Mouse (Mus musculus): ENCODE data around the gene Kpna6.

Gene Kpna6

DNA sequence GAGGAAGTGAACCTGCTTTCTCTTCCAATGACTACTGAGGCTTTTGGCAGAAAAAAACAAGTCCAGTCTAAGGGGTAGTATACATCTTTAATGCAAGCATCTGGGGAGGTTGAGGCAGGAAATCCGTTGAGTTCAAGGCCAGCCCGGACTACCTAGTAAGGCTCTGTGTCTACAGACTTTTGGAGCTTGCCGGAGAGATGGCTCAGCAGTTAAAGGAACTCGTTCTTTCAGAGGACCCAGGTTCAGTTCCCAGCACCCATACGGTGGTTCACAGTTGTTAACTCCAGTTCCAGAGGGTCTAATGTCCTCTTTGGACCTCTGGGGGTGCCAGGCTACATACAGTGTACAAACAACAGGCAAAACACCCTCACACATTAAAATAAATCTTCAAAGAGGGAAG, 54.5 kb downstream of the Kpna6 start:
- no peak for DNase-seq (ENCODE audit: low read depth, low spot score)

- DNase-seq (ENCODE audit: low read depth, low spot score), result no peak
Measured at GRCm38 (mm10) chr4:129617121-129617641, 55.4 kb downstream of the Kpna6 start.

GRCm38 (mm10) chr4:129616631-129617030, 55.9 kb downstream of the Kpna6 start:
- DNase-seq (ENCODE audit: low read depth, low spot score), result no peak

GRCm38 (mm10) chr4:129615801-129616290, 56.7 kb downstream of the Kpna6 start:
- DNase-seq (ENCODE audit: low read depth, low spot score), result no peak

- DNase-seq (ENCODE audit: low read depth, low spot score), result no peak
Measured at GRCm38 (mm10) chr4:129614093-129614492, 58.5 kb downstream of the Kpna6 start, which contains the start of gene Dcdc2b. Gene Dcdc2b, minus strand, starts transcription at chr4:129614257.

- no peak for DNase-seq (ENCODE audit: low read depth, low spot score)
Measured at GRCm38 (mm10) chr4:129610472-129610871, 62.1 kb downstream of the Kpna6 start.

DNA sequence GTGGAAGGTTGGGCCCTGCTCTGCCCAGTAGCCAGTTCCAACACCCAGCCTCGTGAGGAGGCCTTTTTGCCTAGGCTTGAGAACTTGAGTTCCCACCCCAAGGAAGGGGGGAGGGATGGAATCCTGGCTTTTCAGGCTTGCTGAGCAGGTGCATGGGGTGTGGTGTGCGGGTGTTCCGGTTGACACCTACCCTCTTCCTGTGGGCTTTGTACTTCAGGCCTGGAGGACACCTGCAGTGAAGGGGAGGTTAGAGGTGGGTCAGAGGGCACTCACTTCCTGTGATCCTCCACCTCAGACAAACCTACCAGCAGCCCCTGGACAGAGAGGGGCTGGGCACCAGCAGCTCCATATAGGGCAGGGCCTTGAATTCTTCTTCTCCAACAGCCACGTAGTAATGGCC, 62.5 kb downstream of the Kpna6 start:
- no peak for DNase-seq (ENCODE audit: low read depth, low spot score)

- no peak for DNase-seq (ENCODE audit: low read depth, low spot score)
Measured at GRCm38 (mm10) chr4:129609139-129609631, 63.4 kb downstream of the Kpna6 start.

DNA sequence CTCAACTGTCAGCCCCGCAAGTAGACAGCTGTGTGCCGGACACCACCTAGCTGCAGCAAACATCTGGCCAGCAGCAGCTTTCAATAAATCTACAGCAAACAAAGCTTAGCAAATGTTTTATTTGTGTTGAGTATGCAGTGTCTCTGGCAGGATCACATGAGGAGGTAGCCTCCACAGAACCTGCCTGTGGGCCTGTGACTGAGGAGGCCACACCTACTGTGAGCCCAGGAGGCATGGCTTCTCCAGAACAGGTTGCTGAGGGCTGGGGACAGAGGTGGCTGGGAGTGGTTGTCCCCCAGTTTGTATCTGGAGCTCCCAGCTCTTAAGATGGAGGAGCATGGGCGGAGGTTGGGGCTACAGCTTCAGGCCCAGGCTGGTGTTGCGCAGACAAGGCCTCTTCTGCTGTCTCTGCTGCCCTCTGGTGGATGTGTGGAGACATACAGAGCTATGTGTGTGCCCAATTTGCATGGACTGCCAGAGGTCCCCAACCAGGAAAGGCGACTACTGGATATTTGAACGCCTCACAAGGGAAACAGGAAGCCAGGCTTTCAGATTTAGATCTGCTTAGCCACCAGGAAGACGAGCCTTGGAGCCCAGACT, 64.0 kb downstream of the Kpna6 start:
- peak; percentile 89 for DNase-seq (ENCODE audit: low read depth, low spot score)

GRCm38 (mm10) chr4:129600233-129601158, 72.1 kb downstream of the Kpna6 start, which contains the start of the genes Eif3i and Tmem234:
Gene Eif3i, minus strand, starts transcription at chr4:129600648.
Gene Tmem234, plus strand, starts transcription at chr4:129600668.
- DNase-seq (ENCODE audit: low read depth, low spot score), result peak; percentile 87

Data from mesoderm, embryonic 11.5 days (tissue).